8 mouse cellular contexts compared by ENCODE assay signal in the genomic region with DNA sequence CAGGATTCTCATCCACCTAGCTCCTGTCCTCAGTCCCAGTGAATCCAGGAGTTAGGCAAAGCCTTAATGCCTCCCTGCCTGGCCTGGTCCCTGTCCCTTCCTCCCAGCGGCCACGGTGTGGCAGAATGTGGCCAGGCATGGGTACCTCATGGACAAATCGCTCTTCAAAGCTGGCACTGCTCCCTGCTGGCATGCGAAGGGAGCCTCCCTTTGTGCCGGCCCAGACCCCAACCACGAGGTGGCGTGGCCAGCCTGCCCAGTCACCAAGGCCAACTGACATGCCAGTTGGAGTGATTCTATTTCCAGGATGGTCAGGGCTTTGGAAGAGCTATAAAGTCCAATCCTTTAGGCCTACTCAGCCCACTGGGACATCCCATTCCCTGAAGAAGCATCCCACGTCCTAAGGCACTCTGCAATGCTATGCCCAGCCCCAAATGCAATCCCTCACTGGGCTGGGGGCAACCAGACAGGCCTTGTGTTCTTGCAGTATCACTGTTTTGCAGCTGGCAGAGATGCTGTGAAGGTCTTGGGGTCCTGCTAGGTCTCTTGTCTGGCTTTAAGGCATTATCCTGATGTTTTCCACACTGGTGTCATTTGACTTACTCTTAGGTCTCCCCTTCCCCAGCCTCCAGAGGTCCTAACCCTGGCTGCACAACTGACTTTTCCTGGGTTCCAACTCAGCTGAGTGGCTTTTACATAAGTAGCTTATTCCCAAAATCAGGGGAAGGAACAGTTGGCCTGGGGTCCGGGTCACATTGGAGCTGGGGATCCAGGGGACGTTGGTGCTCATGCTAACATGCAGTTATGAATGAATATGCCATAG. TPM values are rescaled to one million over a fixed set of nuclear protein-coding genes. Genes with fewer than 3 reads are reported as not detected.
A peak's percentile ranks its signal among the peaks of the same experiment; 100 is the strongest.
DNase-seq lines count a peak whose midpoint lies in the region; TF ChIP-seq lines count a peak whose summit lies in the region.
"Had no signal": no experiment of that assay in that cellular context is flagged by ENCODE, and none has a peak within 500 bp of the region (broad histone marks: within the 10 kb centered on the region; RNA-seq: fewer than 3 reads in every experiment).

No protein-coding gene starts in this region.

- H3K36me3 ChIP-seq in heart, adult 2 months (ENCODE audit: control insufficient read depth, insufficient read depth, low read length), result no peaks in the 10 kb centered on the region
- H3K36me3 ChIP-seq: neural tube, embryonic 13.5 days had no signal

- TF ChIP-seq CTCF in cerebellum, adult 2 months (IDR thresholded peaks at IDR 0.05; ENCODE audit: borderline replicate concordance, insufficient read depth, low read depth, low read length), result peak; percentile 92
- TF ChIP-seq CTCF in heart, adult 2 months (IDR thresholded peaks at IDR 0.05), result peak; percentile 66

- intact Hi-C loops in heart, adult 2 months (cut with DNase I), result loop anchor here (2.0 kb wide), 1 partner anchor 31 kb away; no protein-coding TSS in a partner anchor
- intact Hi-C loops in left cerebral cortex, postnatal 25 days (cut with DNase I), result no loop called here

- H3K27ac ChIP-seq in cerebellum, adult 2 months (ENCODE audit: insufficient read depth, low read length), result no peak overlapping the region
- H3K27ac ChIP-seq in heart, adult 2 months, result no peak overlapping the region
- H3K27ac ChIP-seq: neural tube, embryonic 13.5 days had no signal

- 32% methylated on average over 10 of the region's 10 CpGs for WGBS in cerebellum, adult 2 months
- WGBS in heart, adult 2 months, result 72% methylated on average over 10 of the region's 10 CpGs

- no peak for TF ChIP-seq POLR2A in cerebellum, adult 2 months (IDR thresholded peaks at IDR 0.05; ENCODE audit: borderline replicate concordance, insufficient read depth, low read length)
- no peak for TF ChIP-seq POLR2A in heart, adult 2 months (IDR thresholded peaks at IDR 0.05; ENCODE audit: insufficient read depth, low read depth, low read length)

- no peak overlapping the region for H3K9ac ChIP-seq in heart, adult 2 months (ENCODE audit: low read depth, low read length)
- H3K9ac ChIP-seq: neural tube, embryonic 13.5 days had no signal

- no peaks in the 10 kb centered on the region for H3K79me2 ChIP-seq in heart, adult 2 months (replicated peaks; ENCODE audit: control insufficient read depth, insufficient read depth, low read length)

- peaks cover 26% of the 10 kb centered on the region for H3K4me1 ChIP-seq in cerebellum, adult 2 months (ENCODE audit: control insufficient read depth, insufficient read depth, low read length)
- no peaks in the 10 kb centered on the region for H3K4me1 ChIP-seq in heart, adult 2 months (ENCODE audit: control insufficient read depth, insufficient read depth, low read length)

- H3K27me3 ChIP-seq in cerebellum, adult 2 months (ENCODE audit: control insufficient read depth, insufficient read depth, low read length), result no peaks in the 10 kb centered on the region
- H3K27me3 ChIP-seq in heart, adult 2 months (ENCODE audit: control insufficient read depth, insufficient read depth, low read length), result no peaks in the 10 kb centered on the region
- H3K27me3 ChIP-seq: neural tube, embryonic 13.5 days had no signal

- DNase-seq in lung, postnatal 10 days, result peak; percentile 26
- DNase-seq in lung, postnatal 14 days, result no peak
- DNase-seq in cerebellum, adult 2 months, result peak; percentile 80 to 85
- peak; percentile 53 to 65 for DNase-seq in heart, adult 2 months
- peak; percentile 75 for DNase-seq in ovary, postnatal 36 days (ENCODE audit: low spot score)
- no peak for DNase-seq in spleen, adult 18-20 months
- no peak for DNase-seq in left cerebral cortex, postnatal 25 days (ENCODE audit: low spot score in 2 of 2)

- TF ChIP-seq EP300 in heart, adult 2 months (IDR thresholded peaks at IDR 0.05; ENCODE audit: insufficient read depth, low read depth, low read length), result no peak

- no peak overlapping the region for H3K4me3 ChIP-seq in cerebellum, adult 2 months (replicated peaks; ENCODE audit: insufficient read depth, low read depth, low read length)
- H3K4me3 ChIP-seq in heart, adult 2 months, result no peak overlapping the region
- H3K4me3 ChIP-seq: neural tube, embryonic 13.5 days had no signal

RNA-seq across cellular contexts. Expression of a gene that starts 17.7 kb away (rescaled TPM):
- polyA plus RNA-seq in cerebellum, adult 2 months (2012; rRNA removed), result 81.9 and 87.2 TPM in 2 replicates
- total RNA-seq in heart, adult 2 months (2021), result 1 to 10 TPM in 1 of 2 experiments, under 1 TPM in 1; 0.89 to 2.1 TPM
- 12.8 and 18.0 TPM in 2 replicates for polyA plus RNA-seq in heart, adult 2 months (2012; rRNA removed)
- total RNA-seq in left cerebral cortex, postnatal 25 days (2021), result 1 to 10 TPM; 3.3 to 6.9 TPM

RNA-seq across cellular contexts. Expression of a gene that starts 51.5 kb away (rescaled TPM):
- polyA plus RNA-seq in cerebellum, adult 2 months (2012; rRNA removed), result 0.39 and 0.65 TPM in 2 replicates
- 1 to 10 TPM; 1.1 to 1.3 TPM for total RNA-seq in heart, adult 2 months (2021)
- 1.8 TPM in 1 of 2 replicates, not detected in the other for polyA plus RNA-seq in heart, adult 2 months (2012; rRNA removed)
- not detected for total RNA-seq in left cerebral cortex, postnatal 25 days (2021)

Comparison
In these comparisons a context has a peak if more than half of its experiments do, and no peak if none do; other contexts are left out.
1. DNase-seq: peak in lung, postnatal 10 days (single experiment), cerebellum, adult 2 months (2 of 2), heart, adult 2 months (2 of 2) and ovary, postnatal 36 days (single experiment); none in lung, postnatal 14 days (single experiment), spleen, adult 18-20 months (0 of 2) and left cerebral cortex, postnatal 25 days (0 of 2).